Mouse (Mus musculus): ENCODE data around the gene Rab19. TPM values are rescaled to one million over a fixed set of nuclear protein-coding genes. Genes with fewer than 3 reads are reported as not detected.

Gene Rab19
- total and polyA plus RNA-seq, 3 experiments: 0.10 TPM; not detected in 2

- Histone ChIP-seq H3K36me3 (ENCODE audit: control insufficient read depth in 1 of 2, insufficient read depth in 2 of 2, low read length in 2 of 2) (peaks cover 0 to 39% of the 10 kb centered on the region in 2 experiments; a peak in 2 of 4 replicates), H3K27ac (ENCODE audit: control insufficient read depth, low read depth, low read length) (peak overlapping the region; percentile 83), H3K27me3 (ENCODE audit: control insufficient read depth in 1 of 2, insufficient read depth in 2 of 2, low read length in 2 of 2) (no peaks in the 10 kb centered on the region), H3K9ac (ENCODE audit: control insufficient read depth, low read depth, low read length, poor library complexity, severe bottlenecking) (peak overlapping the region; percentile 49; the same call in 1 of the 2 replicates), H3K4me1 (ENCODE audit: control insufficient read depth in 1 of 2, insufficient read depth in 2 of 2, low read length in 2 of 2) (peaks cover 20 to 30% of the 10 kb centered on the region in 2 experiments), H3K79me2 (ENCODE audit: control insufficient read depth, insufficient read depth, low read length, poor library complexity) (no peaks in the 10 kb centered on the region; the same call in 1 of the 2 replicates), H3K9me3 (replicated peaks; ENCODE audit: insufficient read depth, low read length) (no peaks in the 10 kb centered on the region), H3K4me3 (ENCODE audit: control insufficient read depth in 1 of 2, insufficient read depth in 1 of 2, low read depth in 2 of 2, low read length in 2 of 2) (0 out of 4 replicates have a peak overlapping the region, but pooled peaks of 1 of the 2 experiments have one; percentile 14)
- peak; percentile 86 for DNase-seq (ENCODE audit: low read depth, low spot score)
- no peak for TF ChIP-seq CTCF (IDR thresholded peaks at IDR 0.05 in 2 of 3, conservative IDR thresholded peaks at IDR 0.05 in 1 of 3; ENCODE audit: control insufficient read depth in 1 of 3, insufficient read depth in 1 of 3, low read depth in 2 of 3, low read length in 3 of 3, poor library complexity in 1 of 3, severe bottlenecking in 1 of 3)
- TF ChIP-seq MAFK (IDR thresholded peaks at IDR 0.05; ENCODE audit: borderline replicate concordance, low read depth, low read length): peak; percentile 75; the same call in 1 of the 2 replicates
- TF ChIP-seq ZKSCAN1 (IDR thresholded peaks at IDR 0.05; ENCODE audit: low read depth, low read length): no peak
- TF ChIP-seq EP300 (IDR thresholded peaks at IDR 0.05; ENCODE audit: low read depth in 1 of 2, low read length in 2 of 2): peak; percentile 92 to 95
- TF ChIP-seq ZNF384 (IDR thresholded peaks at IDR 0.05; ENCODE audit: low read depth, low read length): peak; percentile 93
- no peak for TF ChIP-seq MEF2A (IDR thresholded peaks at IDR 0.05; ENCODE audit: extremely low read depth, insufficient replicate concordance, low read depth, low read length, poor library complexity, severe bottlenecking)
- TF ChIP-seq TCF12 (IDR thresholded peaks at IDR 0.05; ENCODE audit: low read depth, low read length): peak; percentile 87
- no peak for TF ChIP-seq KAT2A (conservative IDR thresholded peaks at IDR 0.05; ENCODE audit: low read depth, low read length)
- 0 out of 2 replicates have a peak, but pooled peaks have one; percentile 29 for TF ChIP-seq ZMIZ1 (IDR thresholded peaks at IDR 0.05; ENCODE audit: low read depth, low read length)
- TF ChIP-seq ZC3H11A (IDR thresholded peaks at IDR 0.05; ENCODE audit: low read depth, low read length): 0 out of 2 replicates have a peak, but pooled peaks have one; percentile 7
- no peak for TF ChIP-seq POLR2A (IDR thresholded peaks at IDR 0.05; ENCODE audit: control insufficient read depth in 1 of 2, insufficient read depth in 1 of 2, low read depth in 1 of 2, low read length in 2 of 2, poor library complexity in 1 of 2)
- TF ChIP-seq BHLHE40 (IDR thresholded peaks at IDR 0.05; ENCODE audit: borderline replicate concordance, low read depth, low read length): peak; percentile 67
- TF ChIP-seq POLR2AphosphoS5 (IDR thresholded peaks at IDR 0.05; ENCODE audit: borderline replicate concordance, low read depth, low read length): no peak; the same call in 1 of the 2 replicates
- TF ChIP-seq CHD1 (IDR thresholded peaks at IDR 0.05; ENCODE audit: low read depth, low read length): no peak
- 0 out of 2 replicates have a peak, but pooled peaks have one; percentile 17 for TF ChIP-seq USF1 (IDR thresholded peaks at IDR 0.05; ENCODE audit: low read depth, low read length)
- no peak for TF ChIP-seq SMC3 (IDR thresholded peaks at IDR 0.05; ENCODE audit: low read depth, low read length)
- peak; percentile 91 for TF ChIP-seq RCOR1 (IDR thresholded peaks at IDR 0.05; ENCODE audit: low read depth, low read length)
- TF ChIP-seq SIN3A (IDR thresholded peaks at IDR 0.05; ENCODE audit: low read length): peak; percentile 80
- peak; percentile 81 for TF ChIP-seq TAL1 (IDR thresholded peaks at IDR 0.05; ENCODE audit: low read length)
- TF ChIP-seq UBTF (IDR thresholded peaks at IDR 0.05; ENCODE audit: borderline replicate concordance, insufficient read depth, low read depth, low read length): no peak
- peak; percentile 84 for TF ChIP-seq MYC (IDR thresholded peaks at IDR 0.05; ENCODE audit: low read depth, low read length)
- no peak for TF ChIP-seq CHD2 (IDR thresholded peaks at IDR 0.05; ENCODE audit: low read length)
- TF ChIP-seq GABPA (IDR thresholded peaks at IDR 0.05; ENCODE audit: low read depth, low read length): no peak
- no peak for TF ChIP-seq NRF1 (IDR thresholded peaks at IDR 0.05; ENCODE audit: insufficient read depth, low read depth, low read length, poor library complexity, severe bottlenecking)
- TF ChIP-seq JUND (IDR thresholded peaks at IDR 0.05; ENCODE audit: low read depth, low read length): peak; percentile 52; the same call in 1 of the 2 replicates
- TF ChIP-seq NELFE (IDR thresholded peaks at IDR 0.05; ENCODE audit: low read depth, low read length): no peak
- TF ChIP-seq USF2 (IDR thresholded peaks at IDR 0.05; ENCODE audit: borderline replicate concordance in 1 of 2, insufficient read depth in 1 of 2, low read depth in 1 of 2, low read length in 2 of 2): no peak
- TF ChIP-seq HCFC1 (IDR thresholded peaks at IDR 0.05; ENCODE audit: low read depth, low read length): 0 out of 2 replicates have a peak, but pooled peaks have one; percentile 24
- peak; percentile 67; the same call in 1 of the 2 replicates for TF ChIP-seq MXI1 (IDR thresholded peaks at IDR 0.05; ENCODE audit: low read depth, low read length)
- peak; percentile 91 for TF ChIP-seq GATA1 (IDR thresholded peaks at IDR 0.05; ENCODE audit: low read depth, low read length)
- no peak for TF ChIP-seq MYB (IDR thresholded peaks at IDR 0.05; ENCODE audit: low read depth, low read length)
- no peak for TF ChIP-seq MAZ (IDR thresholded peaks at IDR 0.05; ENCODE audit: low read depth, low read length)
- TF ChIP-seq E2F4 (IDR thresholded peaks at IDR 0.05; ENCODE audit: borderline replicate concordance, low read depth, low read length): no peak
- no peak for TF ChIP-seq TBP (IDR thresholded peaks at IDR 0.05; ENCODE audit: low read depth, low read length)
- TF ChIP-seq MAX (IDR thresholded peaks at IDR 0.05; ENCODE audit: low read length): peak; percentile 63; the same call in 1 of the 2 replicates
Measured at GRCm38 (mm10) chr6:39429007-39429788, 48.2 kb downstream of the Rab19 start.

All from MEL (cell line).